Mouse (Mus musculus) midbrain, embryonic 15.5 days (tissue): ENCODE data around the gene Fam114a1. TPM values are rescaled to one million over a fixed set of nuclear protein-coding genes. Genes with fewer than 3 reads are reported as not detected.

Source experiments
- microRNA counts: library from miRNA; unstranded; fragments of <30 nt; microRNA quantifications from one replicate; lab custom pipeline; 2016
- microRNA-seq: library from miRNA; unstranded; fragments of <30 nt; microRNA quantifications from one replicate; pipeline ENCODE4, GENCODE M21; 2016
- polyA plus RNA-seq: library from polyadenylated mRNA; unstranded; fragments of >200 nt; fragmentation: Nextera tagmentation; extraction: Ambion mirVana; gene quantifications from 2 replicates; pipeline ENCODE4 v1.2.1, GENCODE M21; 2015

Fam114a1 gene
- polyA plus RNA-seq, 1 experiment from 2014 or later, result 7.5 TPM

MicroRNAs within 50 kb of the gene (microRNA counts, 519-probe panel; counts per million panel counts)
- microRNA mmu-miR-574-3p (lab: Ali Mortazavi, UCI) (2,412 counts per million, percentile 44 among the panel's probes with 10 or more counts), microRNA mmu-miR-574-5p (lab: Ali Mortazavi, UCI) (2,230 counts per million, percentile 29 among the panel's probes with 10 or more counts)

Small RNAs within 50 kb of the gene (microRNA-seq; reads per million reads assigned to microRNA genes)
- gene Mir574, result 22.4 reads per million, percentile 37 among the genes with 10 or more reads in this experiment

Other genes starting within 250 kb of the Fam114a1 start
- 24.6 and 27.7 TPM in 2 replicates for gene Klf3, start 166.7 kb upstream of the Fam114a1 start, polyA plus RNA-seq
- 0.60 and 0.75 TPM in 2 replicates for gene Tlr1, start 36.5 kb upstream of the Fam114a1 start, polyA plus RNA-seq
- gene Tlr6, start 10.0 kb upstream of the Fam114a1 start, polyA plus RNA-seq, result 0.40 and 0.82 TPM in 2 replicates
- 0.11 and 0.22 TPM in 2 replicates for gene Tmem156, start 122.1 kb downstream of the Fam114a1 start, polyA plus RNA-seq
- 51.9 and 53.0 TPM in 2 replicates for gene Klhl5, start 137.5 kb downstream of the Fam114a1 start, polyA plus RNA-seq
- gene Wdr19, start 229.6 kb downstream of the Fam114a1 start, polyA plus RNA-seq, result 12.7 and 15.2 TPM in 2 replicates